Mouse (Mus musculus): ENCODE data around the gene Opa3.

The Opa3 gene

DNA sequence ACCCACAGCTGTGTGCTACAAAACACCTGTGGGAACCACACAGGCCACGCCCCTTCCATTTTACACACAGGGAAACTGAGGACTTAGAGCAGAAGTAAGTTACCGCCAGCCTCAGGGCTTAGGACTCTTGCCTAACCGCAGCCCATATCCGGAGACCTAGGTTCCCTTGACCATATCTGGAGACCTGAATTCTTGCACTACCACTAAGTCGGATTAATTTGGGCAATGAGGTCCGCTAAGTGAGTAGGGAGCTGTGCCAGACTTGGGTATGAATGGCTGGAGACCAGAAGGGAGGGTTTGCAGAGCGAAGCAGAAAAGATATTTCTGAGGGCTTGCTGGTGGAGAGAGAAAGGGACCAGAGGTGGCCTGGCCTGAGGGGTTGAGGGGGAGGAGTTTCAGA, 13.8 kb upstream of the Opa3 start:
- no peak for DNase-seq (ENCODE audit: low spot score in 2 of 2)

DNA sequence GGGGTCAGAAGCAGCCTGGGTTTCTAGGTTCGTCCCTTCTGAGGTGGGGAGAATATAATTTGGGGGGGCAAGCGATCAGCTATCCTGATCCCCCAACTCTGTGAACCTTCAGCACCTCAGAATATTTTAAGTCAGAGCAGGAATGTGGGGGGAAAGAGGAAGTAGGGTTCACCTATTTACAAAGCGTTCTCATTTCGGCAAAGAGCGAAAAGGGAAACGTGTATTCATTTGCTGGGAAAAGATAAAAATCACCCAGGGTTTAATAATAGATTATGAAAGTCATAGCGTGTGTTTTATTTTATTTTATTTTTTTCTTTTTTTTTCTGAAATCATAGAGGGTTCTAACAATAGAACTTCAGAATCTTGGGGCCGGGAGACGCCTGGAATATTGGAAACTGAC, 13.2 kb upstream of the Opa3 start:
- DNase-seq (ENCODE audit: low spot score in 2 of 2) = no peak

DNA sequence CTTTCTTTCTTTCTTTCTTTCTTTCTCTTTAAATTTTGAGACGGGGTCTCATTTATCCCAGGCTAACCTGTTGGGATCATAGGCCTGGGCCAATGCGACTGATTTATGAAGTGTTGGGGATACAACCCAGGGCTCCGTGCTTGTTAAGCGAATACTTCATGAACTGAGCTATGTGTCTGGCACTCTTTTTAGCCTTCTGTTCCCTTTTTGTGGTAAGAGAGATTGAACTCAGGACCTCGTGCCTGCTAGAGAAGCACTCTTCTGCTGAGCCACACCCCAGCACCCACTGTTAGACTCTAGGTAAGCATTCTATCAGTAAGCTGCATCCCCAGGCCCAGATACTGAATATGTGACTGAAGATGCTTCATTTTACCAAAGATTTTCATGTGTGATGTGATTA, 10.6 kb upstream of the Opa3 start:
- DNase-seq (ENCODE audit: low spot score in 2 of 2) = no peak

DNA sequence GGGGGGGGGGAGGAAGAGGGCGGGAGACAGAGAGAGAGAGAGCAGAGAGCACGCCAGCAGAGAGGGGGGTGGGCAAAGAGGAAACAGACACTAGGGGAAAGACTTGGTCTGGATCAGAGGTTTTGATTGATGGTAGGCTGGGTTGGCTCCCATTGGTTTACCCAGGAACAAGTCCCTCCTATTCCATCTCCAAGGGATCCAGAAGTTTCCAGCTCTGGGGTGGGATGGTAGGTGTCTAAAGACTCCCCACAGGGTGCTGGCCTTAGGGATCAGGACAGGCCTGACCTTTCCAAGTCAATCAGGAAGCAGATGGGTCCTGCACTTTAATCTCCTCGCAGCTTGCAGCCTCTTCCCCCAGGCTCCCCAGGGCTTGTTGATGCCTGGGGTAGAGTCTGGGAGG, 10.2 kb upstream of the Opa3 start:
- DNase-seq (ENCODE audit: low spot score in 2 of 2) = no peak

DNA sequence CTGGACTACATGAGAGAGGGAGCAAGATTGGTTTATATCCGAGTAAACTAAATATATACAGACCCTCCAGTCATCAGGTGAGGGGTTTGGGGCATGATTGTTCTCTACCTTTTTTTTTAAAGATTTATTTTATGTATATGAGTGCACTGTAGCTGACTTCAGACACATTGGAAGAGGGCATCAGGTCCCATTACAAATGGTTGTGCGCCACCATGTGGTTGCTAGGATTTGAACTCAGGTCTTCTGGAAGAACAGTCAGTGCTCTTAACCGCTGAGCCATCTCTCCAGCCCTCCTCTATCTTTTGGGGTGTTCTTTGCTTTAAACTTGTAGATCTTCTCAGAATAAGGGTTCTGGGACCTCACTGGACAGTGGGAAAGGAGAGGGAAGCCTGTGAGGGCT, 8.1 kb upstream of the Opa3 start:
- DNase-seq (ENCODE audit: low spot score in 2 of 2) = no peak

DNA sequence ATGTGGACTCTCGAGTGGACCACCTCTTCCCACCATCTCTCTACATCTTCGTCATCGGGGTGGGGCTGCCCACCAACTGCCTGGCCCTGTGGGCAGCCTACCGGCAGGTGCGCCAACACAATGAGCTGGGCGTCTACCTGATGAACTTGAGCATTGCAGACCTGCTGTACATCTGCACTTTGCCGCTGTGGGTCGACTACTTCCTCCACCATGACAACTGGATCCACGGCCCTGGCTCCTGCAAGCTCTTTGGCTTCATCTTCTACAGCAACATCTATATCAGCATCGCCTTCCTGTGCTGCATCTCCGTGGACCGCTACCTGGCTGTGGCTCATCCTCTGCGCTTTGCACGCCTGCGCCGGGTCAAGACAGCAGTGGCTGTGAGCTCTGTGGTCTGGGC, 5.9 kb upstream of the Opa3 start:
- DNase-seq (ENCODE audit: low spot score in 2 of 2) = no peak

DNA sequence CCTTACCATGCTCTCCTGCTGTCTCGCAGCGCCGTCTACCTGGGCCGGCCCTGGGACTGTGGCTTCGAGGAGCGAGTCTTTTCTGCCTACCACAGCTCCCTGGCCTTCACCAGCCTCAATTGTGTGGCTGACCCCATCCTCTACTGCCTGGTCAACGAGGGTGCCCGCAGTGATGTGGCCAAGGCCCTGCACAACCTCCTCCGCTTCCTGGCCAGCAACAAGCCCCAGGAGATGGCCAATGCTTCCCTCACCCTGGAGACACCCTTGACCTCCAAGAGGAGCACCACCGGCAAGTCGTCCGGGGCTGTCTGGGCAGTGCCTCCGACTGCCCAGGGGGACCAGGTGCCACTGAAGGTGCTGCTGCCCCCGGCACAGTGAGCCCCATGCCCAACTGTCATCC, 5.3 kb upstream of the Opa3 start:
- no peak for DNase-seq (ENCODE audit: low spot score in 2 of 2)

DNA sequence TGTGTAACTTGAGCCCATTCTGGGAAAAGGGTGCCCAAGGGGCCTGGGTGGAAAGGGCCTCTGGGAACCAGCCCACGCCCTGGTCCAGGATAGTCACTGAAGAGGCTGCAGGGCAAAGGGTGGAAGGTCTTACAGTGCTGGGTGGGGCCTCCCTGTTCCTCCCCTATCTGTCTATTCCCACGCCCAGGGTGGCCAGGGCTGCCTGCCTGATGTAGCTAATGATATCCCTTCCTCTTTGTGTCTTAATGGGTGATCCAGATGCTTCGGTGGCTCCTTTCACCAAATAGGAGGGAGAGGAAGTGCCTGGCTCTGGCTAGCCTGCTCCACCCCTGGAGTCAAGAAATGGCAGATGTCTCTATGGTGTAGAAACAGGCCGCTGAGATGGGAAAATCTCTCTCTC, 3.2 kb upstream of the Opa3 start:
- no peak for DNase-seq (ENCODE audit: low spot score in 2 of 2)

DNA sequence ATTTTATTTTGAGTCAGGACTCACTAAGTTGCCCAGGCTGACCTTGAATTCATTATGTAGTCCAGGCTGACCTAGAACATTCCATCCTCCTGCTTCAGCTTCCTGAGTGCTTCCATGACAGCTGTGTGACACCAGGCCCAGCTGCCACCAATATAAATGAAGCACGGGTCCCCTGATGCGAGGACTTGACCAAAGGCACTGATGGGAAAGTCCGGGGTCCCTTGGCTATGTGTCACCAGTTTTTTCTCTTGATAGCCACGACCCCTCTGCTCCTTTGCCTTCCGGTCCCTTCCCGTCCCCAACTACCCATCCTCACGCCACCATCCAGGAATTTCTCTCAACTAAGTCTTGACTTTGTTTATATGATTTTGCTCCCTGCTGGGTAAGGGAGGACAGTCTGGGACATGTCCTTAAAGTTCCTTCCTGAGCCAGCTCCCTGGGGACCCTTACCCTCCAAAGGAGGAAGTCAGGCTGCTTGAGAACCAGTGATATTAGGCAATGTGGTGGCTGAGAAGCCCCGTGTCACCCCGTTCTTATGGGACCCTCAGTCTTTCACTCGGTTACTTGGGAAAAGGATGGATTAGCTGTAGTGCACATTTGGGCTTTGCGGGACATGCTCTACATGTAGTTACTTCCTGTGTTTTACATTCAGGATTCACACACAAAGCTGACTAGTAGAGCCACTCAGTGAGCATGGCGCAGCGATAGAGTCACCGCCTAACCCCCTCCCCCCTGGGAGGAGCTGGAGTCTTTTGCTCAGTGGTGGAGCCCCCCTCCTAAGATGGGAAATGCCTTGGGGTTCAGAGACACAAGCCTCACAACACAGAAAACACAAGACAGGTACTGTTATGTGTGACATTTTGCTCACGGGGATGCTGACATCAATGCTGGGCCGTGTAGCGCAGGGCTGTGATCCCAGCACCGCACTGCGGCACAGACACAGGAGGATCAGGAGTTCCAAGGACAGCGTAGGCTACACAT, 1.0 kb upstream of the Opa3 start:
- peak in 1 of 2 experiments; percentile 21 for DNase-seq (ENCODE audit: low spot score in 2 of 2)

DNA sequence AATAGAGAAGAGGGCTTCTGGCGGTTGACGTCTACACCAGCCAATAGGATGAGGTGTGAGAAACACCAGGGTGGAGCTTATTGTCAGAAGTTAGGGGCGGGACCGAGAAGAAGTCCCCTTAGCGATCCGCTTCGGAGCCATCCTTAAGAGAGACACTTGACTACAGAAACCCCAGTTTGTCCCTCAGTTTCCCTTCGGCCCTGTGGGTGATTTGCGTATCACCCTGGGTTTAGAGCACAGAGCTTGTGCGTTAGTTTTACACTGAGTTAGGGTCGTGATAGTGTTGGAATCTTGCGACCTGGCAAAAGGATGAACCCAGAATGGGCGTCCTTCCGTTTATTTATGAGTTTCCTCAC, 637 bp downstream of the Opa3 start:
- no peak for DNase-seq (ENCODE audit: low spot score in 2 of 2)

DNA sequence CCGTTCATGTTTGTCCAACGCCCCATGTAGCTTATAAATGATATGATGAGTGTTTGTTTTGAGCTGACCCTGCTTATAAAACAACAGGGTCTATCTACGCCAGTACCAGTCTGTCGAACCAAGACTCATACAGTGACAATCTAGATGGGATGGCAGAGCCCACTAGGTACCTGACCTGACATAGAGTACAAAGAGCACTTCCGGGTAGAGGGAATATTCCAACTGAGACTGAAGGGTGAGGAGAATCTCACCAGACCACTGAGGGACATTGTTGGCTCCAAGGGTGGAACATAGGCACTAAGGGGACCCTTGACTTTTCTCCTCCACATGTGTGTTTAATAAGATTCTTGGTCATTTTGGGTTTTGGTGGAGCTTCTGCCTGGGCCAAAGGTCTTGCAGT, 1.3 kb downstream of the Opa3 start:
- no peak for DNase-seq (ENCODE audit: low spot score in 2 of 2)

DNA sequence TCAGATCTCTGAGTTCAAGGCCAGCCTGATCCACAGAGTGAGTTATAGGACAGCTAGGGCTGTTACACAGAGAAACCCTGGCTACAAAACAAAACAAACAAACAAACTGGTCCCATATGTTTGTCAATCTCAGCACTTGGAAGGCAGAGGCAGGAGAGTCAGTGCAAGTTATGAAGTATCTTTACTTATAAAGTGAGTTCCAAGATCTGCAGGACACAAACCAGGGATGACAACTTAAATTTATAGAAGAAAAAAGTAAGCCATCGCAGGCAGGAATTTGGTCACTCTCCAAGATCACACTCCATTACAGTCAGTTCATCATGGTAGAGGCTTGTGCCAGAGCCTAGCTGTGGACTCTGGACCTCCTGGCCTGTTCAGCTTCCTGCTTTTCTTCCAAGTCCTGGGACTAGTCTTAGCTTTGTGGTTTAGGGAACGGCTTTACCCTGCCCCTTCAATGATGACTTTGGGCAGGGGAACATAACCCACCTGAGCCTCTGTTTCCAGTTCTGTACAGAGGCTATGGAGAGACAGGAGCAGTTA, 2.0 kb downstream of the Opa3 start:
- DNase-seq (ENCODE audit: low spot score in 2 of 2) = no peak

DNA sequence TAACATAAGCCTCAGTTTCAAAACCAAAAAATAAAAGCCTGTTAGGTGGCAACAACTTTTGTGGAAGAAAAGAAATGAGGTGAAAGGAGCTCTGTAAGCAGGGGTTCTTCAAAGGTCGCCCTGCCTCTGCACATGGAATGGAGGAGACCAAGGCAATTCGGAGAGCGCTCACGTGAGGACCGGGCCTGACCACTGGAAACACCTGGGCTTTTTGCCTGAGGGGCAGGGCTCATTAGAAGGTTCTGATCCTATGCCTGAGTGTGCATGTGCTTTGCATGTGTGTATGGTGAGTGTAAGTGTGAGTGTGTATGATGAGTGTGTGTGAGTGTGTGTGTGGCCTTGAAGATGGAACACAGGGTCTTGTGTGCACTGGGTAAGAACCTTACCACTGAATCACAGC, 2.8 kb downstream of the Opa3 start:
- DNase-seq (ENCODE audit: low spot score in 2 of 2) = no peak

DNA sequence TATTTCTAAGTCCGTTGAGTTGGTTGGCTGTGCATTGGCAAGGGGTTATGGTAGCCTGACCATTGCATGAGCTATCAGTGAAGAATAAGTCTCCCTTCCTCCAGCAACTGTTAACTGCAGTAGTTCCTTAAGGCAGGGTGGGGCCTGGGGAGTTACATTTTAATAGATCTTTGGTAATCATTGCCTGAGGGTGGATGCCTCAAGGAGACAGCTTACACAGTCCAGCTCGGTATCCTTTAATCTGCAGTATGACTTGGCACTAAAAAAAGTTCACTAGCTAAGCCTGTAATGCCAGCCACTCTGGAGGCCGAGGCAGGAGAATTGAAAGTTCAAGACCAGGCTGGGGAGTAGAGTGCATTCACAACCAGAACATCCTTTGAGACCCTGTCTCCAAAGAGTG, 3.7 kb downstream of the Opa3 start:
- no peak for DNase-seq (ENCODE audit: low spot score in 2 of 2)

DNA sequence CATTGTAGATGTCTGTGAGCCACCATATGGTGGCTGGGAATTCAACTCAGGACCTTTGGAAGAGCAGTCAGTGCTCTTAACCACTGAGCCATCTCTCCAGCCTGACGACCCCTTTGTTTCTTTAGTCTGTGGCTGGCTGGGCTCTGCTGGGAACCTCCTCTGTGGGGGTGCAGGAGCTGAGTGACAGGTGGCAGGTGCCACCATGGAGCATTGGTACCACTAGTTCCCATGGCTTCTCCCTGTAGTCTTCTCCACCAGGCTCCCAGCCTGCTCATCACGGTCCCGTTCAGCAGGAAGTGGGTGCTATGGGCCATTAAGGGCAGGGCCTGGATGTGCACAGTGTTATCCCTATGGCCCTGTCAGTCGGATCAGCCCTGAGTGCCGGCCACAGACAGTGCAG, 6.5 kb downstream of the Opa3 start:
- DNase-seq (ENCODE audit: low spot score in 2 of 2) = no peak

DNA sequence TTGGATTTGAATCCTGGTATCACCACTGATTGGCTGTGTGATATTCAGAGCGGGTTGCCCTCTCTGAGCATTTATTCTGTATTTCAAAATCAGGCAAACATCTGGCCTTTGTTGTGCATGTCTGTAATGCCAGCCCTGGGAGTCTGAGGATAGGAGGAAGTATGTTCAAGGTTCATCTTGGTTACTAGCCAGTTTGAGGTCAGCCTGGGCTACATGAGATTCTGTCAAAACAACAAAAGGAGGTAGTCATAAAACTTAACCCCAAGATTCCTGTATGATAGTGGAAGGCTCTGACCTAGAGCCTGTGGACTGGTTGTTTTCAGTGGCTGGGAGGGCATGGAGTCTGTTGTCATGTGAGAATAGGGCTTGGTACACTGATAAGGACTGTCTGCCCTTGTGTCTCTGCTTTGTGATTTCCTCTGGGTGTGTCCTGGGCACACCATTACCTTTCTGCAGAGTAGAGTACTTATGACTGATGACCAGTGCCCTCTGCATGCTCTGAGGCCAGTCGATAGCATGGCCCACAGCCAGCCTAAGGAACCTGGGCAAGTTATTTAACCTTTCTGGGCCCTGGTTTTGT, 7.0 kb downstream of the Opa3 start:
- no peak for DNase-seq (ENCODE audit: low spot score in 2 of 2)

DNA sequence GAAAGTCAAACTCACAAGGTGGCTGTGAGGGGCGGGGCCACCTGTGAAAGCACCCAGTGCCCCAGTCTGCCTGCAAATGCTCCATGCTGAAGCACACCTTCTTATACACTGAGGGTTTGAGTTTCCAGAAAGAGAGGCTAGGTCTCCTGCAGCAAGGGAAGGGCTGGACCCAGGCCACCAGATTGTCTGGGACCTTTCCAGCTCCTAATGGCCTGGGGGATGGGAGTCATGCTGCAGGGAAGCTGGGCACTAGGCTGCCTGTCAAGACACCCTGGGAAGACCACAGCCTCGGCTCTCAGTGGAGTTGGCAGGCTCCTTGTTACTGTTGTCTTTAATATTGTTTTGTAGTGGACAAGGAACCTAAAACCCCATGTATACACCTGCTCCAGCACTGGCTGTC, 8.3 kb downstream of the Opa3 start:
- no peak for DNase-seq (ENCODE audit: low spot score in 2 of 2)

DNA sequence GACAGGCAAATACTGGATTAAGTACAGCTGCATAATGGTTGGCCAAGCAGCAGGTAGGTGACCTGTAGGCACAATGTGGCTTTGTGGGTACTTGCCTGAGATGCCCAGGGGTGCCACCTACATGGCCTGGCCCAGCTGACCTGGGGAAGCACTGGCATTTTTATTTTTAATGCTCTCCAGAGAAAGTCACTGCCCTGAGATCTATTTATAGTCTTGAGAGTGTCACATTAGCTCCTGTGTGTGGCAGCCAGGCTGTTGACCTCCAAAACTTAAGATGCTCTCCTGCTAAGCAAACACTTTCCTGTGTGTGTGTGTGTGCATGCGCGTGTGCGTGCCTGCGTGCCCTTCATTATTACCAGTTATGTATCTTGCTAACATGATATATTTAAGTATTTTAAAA, 10.2 kb downstream of the Opa3 start:
- DNase-seq (ENCODE audit: low spot score in 2 of 2) = no peak

DNA sequence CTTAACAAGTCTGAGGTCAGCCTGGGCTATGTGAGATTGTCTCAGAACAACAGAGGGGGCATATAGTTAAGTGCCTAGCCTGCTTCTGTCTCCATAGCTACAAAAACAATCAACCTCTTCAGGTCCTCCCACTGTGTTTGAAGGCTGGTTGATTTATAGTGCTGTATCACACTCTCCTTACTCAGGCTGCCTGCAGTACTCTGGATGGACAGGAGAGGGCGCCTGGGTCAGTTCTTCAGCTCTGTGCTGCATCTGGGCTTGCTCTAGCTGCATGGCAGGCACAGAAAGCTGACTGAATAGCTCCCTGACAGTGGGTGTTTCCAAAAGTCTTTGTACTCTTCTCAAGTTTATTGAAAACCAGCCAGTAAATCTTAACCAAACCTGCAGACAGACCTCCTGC, 11.3 kb downstream of the Opa3 start:
- peak; percentile 80 to 89 for DNase-seq (ENCODE audit: low spot score in 2 of 2)

DNA sequence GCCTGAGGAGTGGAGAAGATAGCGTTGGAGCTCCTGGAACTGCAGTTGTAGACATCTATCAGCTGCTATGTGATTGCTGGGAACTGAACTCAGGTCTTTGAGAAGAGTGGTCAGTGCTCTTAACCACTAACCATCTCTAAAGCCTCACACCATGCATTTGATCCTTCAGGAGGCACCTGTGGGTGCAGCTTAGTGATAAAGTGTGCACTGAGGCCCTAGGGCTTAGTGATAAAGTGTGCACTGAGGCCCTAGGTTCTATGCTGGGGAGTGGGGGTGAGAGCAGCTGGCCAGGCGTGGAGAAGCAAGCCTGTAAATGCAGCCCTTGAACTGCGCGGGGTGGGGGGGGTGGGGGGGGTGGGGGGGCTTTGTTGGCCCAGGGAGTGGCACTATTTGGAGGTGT, 11.9 kb downstream of the Opa3 start:
- DNase-seq (ENCODE audit: low spot score in 2 of 2) = no peak

DNA sequence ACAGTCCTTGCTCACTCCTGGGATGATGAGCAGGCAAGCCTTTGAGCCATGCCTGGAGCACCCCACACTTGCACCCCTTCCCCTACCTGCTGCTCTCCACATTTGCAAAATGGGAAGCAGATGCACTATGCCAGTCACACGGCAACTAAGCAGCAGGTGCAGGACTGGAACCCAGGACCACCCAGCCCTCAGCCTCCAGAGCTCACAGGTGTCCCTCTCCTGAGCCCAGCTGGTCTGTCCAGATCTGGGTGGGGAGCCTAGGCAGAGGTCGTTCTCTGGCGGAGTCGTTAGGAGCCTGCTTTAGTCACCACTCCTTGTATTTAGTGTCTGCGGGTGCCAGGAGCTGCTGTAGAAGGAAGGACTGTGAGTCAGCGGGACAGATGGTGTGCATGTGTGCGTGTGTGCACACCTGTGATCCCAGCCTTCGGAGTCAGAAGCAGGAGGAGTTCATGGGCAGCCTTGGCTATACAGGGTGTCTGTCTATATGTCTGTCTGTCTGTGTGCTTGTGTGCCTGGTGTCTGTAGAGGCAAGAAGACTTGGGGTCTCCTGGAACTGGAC, 12.8 kb downstream of the Opa3 start:
- DNase-seq (ENCODE audit: low spot score in 2 of 2) = no peak

DNA sequence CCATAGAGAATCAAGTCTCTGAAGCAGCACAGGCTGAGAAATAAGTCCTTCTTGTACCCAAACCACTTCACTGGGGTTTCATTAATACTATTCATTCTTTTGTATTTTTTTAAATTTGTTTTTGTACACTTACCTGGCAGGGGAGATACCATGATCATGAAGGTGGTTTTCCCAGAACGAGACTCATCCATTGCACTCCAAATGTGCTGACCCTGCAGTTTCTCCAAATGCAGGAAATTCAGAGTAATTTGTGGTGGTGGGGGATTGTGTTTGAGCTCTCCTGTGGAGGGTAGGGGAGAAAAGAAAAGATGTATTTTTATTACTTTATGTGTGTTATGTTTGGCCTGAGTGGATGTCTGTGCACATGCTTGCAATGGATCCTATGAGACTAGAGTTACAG, 13.9 kb downstream of the Opa3 start:
- no peak for DNase-seq (ENCODE audit: low spot score in 2 of 2)

DNA sequence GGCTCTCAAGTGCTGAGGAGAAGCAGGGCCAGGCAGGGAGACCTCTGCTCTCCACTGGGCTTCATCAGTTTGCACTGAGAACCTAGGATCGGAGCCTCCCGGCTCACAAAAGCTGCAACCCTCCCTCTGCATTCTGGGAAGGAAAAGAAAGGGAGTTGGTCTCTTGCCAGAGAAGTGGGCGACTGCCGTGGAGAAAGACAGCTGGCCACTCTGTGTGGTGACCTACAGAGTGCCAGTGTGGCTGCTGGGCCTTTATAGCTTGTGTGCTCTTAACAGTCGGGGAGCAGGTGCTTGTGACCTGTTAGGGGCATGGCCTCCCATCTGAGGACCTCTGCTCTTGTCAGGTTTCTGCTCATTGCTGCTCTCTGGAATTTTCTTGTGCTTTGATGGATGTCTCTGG, 15.7 kb downstream of the Opa3 start:
- DNase-seq (ENCODE audit: low spot score in 2 of 2) = no peak

Data from spleen, postnatal 14 days (tissue).